Mouse (Mus musculus): ENCODE results near the gene Zfp111.

Zfp111 gene

DNA sequence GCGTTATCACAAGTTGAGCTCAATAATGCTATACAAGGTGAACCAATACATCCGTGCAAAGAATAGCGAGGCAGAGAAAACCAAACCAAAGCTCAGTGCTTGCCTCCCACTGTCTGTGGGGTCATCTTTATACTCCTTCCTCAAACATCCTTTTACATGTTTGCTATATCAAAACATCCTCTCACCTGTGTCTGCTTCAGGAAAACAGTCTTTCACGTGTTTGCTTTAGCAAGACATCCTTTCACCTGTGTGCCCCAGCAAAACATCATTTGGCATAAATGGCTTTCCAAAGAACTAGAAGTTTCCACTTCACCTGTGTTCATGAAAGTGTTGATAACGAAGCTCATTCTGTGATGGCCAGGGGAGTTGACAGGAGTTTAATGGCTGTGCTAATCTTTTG is at the start of gene Zfp111:
TSS of gene Zfp111 (minus strand) at position 101 of the 400 bp plus-strand sequence.
- DNase-seq: no peak

DNA sequence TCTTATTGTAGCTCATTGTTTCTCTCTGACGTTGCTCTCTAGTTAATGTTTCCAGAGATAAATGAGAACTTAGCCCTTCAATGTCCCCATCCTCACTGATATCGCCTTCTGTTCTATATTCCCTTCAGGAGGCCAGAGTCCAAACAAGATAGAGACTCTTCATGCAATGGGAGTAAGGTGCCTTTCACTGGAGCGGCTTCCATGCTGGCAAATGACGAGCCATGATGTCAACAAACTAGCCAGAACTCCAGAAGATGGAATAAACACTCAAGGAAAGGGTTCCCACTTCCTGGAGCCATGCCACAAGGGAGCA is 48.7 kb upstream of the Zfp111 start:
- no peak for DNase-seq

- DNase-seq: no peak
Measured at GRCm38 (mm10) chr7:24259306-24259999, 48.2 kb upstream of the Zfp111 start.

DNA sequence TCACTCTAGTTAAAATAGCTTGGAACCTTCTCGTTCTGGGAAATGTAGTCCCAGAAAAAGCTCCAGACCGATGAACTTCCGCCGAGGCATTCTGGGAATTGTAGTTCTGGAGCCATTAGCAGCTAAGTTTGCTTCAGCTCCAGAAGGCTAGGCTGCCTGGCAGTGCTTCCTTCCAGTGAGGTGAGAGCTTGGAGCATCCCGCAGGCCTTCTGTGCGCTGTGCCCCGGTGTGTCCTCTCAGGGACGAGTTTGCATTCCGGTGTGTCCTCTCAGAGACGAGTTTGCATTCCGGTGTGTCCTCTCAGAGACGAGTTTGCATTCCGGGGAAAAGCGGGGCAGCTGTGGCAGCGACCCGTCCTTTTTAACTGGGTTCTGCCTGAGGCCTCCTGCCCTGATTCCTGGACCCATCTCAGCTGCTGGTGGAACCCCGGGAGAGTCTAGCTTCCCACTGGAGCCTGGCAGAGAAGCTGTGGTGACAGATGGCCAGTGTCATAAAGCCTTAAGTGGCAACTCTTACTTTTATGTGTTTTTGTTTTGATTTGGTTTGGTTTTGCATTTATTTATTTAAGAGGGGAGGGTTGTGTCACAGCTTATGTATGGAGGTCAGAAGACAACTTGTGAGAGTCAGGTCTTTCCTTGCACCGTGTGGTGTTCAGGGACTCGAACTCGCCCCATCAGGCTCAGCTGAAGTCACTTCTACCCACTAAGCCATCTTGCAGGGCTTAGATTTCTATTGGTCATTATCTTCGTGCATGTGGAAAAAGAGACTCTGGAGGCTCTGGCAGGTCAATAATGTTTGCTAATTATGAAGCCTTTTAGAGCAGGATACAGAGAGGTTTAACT is 43.6 kb upstream of the Zfp111 start, which contains the start of gene Zfp108:
TSS of gene Zfp108 (plus strand) at position 162 of the 842 bp plus-strand sequence.
- DNase-seq: peak; percentile 92

- peak; percentile 56 for DNase-seq
Measured at GRCm38 (mm10) chr7:24253779-24254615, 42.8 kb upstream of the Zfp111 start.

DNA sequence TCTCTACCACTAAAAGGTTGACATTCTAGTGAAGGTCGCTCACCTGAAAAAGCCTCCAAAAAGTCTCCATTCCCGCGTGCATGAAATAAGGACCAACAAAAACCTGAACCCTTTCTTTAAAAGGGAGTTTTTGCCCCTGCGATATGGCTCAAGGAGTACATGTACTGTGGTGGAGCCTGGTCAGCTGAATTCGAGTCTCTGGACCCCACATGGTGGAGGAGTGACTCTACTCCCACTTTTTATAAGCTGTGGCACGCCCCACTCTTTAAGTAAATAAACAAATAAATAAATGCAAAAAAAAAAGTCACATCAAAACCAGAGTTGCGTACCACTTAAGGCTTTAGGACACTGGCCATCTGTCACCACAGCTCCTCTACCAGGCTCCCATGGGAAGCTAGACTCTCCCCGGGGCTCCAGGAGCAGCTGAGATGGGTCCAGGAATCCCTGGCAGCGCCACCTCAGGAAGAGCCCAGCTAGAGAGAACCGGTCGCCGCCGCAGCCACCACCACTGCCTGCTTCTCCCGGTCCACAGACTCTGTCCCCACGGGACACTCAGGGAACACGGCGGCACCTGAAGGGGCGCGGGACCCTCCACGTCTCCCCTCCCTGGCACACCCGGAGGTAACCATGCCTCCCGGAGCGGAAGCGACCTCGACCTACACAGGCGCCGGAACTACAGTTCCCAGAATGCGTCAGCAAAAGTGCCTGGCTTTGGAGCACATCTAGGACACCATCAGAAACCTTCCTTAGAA is 26.0 kb upstream of the Zfp111 start, which contains the start of gene Zfp109:
TSS of gene Zfp109 (minus strand) at position 521 of the 752 bp plus-strand sequence.
- peak; percentile 75 for DNase-seq

DNA sequence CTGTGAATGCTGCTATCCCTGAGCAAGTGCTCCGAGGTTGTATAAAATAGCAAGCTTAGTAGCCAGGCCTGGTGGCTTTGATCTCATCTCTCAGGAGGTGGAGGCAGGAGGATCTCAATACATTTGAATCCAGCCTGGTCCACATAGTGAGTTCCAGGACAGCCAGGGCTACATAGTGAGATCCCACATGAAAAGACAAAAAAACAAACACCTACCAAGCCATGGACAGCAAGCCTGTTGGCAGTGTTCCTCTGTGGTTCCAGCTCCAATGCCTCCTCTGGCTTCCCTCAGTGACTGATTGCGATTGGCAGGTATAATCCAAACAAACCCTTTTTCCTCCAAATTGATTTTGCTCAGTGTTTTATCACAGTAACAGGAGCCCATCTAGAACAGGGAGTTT is 947 bp downstream of the Zfp111 start:
- DNase-seq: no peak

GRCm38 (mm10) chr7:24208282-24208886 is 2.9 kb downstream of the Zfp111 start:
- DNase-seq: peak; percentile 34

- peak; percentile 80 for DNase-seq
Measured at GRCm38 (mm10) chr7:24207488-24208261, 3.6 kb downstream of the Zfp111 start.

DNA sequence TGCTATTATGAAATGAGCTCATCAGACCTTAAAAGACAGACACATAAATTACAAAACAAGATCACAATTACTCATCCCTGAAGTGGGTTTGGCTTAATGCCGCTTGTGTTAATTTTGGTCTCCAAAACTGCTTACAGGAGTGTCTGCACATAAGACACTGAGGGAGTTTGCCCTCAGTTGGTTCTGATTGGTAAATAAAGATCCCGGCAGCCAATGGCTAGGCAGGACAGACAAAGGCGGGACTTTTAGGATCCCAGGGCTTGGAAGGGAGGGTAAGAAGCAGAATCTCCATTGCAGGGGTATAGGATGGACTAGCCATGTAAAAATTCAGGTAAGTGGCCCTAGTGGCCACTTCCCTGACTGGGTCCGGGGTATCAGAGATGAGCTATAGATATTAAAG is 14.3 kb downstream of the Zfp111 start:
- DNase-seq: no peak

DNA sequence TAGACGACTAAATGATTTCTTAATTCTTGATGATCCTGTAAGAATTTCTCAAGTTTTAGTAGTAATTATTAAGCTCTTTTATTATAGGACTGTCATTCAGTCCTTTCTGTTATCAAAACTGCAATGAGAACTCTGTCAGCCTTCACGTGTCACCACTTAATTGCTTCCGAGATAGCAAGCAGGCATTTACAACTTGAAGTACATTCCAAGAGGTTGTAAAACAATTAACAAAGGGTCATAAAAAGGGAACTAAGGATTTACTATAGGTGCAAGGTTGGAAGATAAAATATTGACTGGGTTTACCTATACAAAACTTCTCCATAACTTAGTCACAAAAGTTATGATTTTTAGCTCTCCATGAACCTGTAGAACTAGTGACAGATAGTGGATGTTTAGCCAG is 18.1 kb downstream of the Zfp111 start:
- DNase-seq: no peak

GRCm38 (mm10) chr7:24191361-24191760 is 19.9 kb downstream of the Zfp111 start:
- no peak for DNase-seq

DNA sequence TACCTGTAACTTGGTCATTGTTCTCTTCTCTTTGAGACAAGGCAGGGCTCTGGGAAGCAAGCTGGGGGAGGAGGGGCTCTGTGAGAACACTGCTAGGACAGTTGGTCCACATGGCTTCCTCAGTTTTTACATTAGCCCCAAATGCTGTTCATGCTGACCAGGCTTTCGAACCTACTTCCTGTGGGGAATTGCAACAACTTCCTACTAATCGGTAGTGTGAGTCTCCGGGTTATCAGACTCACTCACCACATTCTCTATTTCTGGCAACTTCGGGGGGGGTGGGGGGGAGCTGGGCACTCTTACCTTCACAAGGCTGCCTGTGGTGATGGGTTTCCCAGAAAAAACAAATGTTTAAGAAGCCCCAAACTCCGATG is 21.7 kb downstream of the Zfp111 start:
- DNase-seq: no peak

DNA sequence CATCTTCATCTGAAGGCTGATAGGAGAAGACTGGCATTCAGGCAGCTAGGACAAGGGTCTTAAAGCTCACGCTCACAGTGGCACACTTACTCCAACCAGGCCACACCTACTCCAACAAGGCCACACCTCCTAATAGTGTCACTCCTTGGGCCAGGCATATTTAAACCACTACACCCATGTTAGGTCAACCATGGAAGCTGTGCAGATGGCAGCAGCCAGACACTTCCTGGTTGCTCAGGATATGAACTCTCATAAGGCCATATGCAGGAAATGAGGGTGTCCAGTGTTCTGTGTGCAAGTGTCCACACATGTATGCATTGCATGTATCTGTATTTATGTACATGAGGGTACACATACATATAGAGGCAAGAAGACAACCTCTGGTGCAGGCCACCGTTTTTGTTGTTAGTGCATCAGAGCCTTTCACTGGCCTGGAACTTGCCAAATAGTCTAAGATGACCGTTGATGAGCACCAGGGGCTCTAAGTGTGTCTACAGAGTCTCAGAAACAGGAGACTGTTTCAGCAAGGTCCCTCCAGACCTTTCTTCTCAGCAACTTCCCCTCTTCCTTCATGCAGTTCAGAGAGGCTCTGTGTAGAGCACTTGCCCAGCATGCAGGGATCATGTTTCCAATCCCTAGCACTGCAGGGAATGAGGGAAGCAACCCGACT is 22.2 kb downstream of the Zfp111 start:
- DNase-seq: no peak

GRCm38 (mm10) chr7:24187611-24188010 is 23.6 kb downstream of the Zfp111 start:
- no peak for DNase-seq

- no peak for DNase-seq
Measured at GRCm38 (mm10) chr7:24175337-24175711, 35.9 kb downstream of the Zfp111 start.

- peak; percentile 85 for DNase-seq
Measured at GRCm38 (mm10) chr7:24174618-24175336, 36.5 kb downstream of the Zfp111 start, which contains the start of gene Zfp114. Zfp114 (plus strand) TSS chr7:24175060.

GRCm38 (mm10) chr7:24172191-24172590 is 39.1 kb downstream of the Zfp111 start:
- DNase-seq: no peak

GRCm38 (mm10) chr7:24153272-24153671 is 58.0 kb downstream of the Zfp111 start:
- DNase-seq: no peak

Data from cerebellum, adult 9-11 months (tissue).